Mouse (Mus musculus): ENCODE results near the gene Hydin. TPM values are rescaled to one million over a fixed set of nuclear protein-coding genes. Genes with fewer than 3 reads are reported as not detected.
A peak's percentile ranks its signal among the peaks of the same experiment; 100 is the strongest.

The Hydin gene
- polyA plus RNA-seq, 1 experiment, result not detected

GRCm38 (mm10) chr8:110615730-110616129 is 349.0 kb downstream of the Hydin start:
- Histone ChIP-seq H3K27me3 (replicated peaks) (peaks cover 26% of the 10 kb centered on the region), H3K9me3 (no peaks in the 10 kb centered on the region), H3K4me3 (replicated peaks) (peak overlapping the region; percentile 65), H3K4me1 (peaks cover 33% of the 10 kb centered on the region), H3K36me3 (replicated peaks; ENCODE audit: low read length) (peaks cover 3% of the 10 kb centered on the region)
- 0 out of 2 replicates have a peak, but pooled peaks have one; percentile 6 for TF ChIP-seq FLI1 (IDR thresholded peaks at IDR 0.05; ENCODE audit: low read length)
- TF ChIP-seq GATA1 (IDR thresholded peaks at IDR 0.05; ENCODE audit: borderline replicate concordance, low read length), result no peak

- H3K9me3 ChIP-seq, result no peaks in the 10 kb centered on the region
- no peak for TF ChIP-seq FLI1 (IDR thresholded peaks at IDR 0.05; ENCODE audit: low read length)
- TF ChIP-seq GATA1 (IDR thresholded peaks at IDR 0.05; ENCODE audit: borderline replicate concordance, low read length), result no peak
- H3K36me3 ChIP-seq (replicated peaks; ENCODE audit: low read length), result peaks cover 9% of the 10 kb centered on the region
- H3K4me1 ChIP-seq, result peaks cover 50% of the 10 kb centered on the region
- peaks cover 19% of the 10 kb centered on the region for H3K27me3 ChIP-seq (replicated peaks)
- H3K4me3 ChIP-seq (replicated peaks), result peak overlapping the region; percentile 99
These were observed 351.1 kb downstream of the Hydin start for GRCm38 (mm10) chr8:110617801-110618358.

GRCm38 (mm10) chr8:110618391-110619207 is 351.8 kb downstream of the Hydin start, which contains the start of gene Vac14:
Gene Vac14 (plus strand): TSS chr8:110618585.
- Histone ChIP-seq H3K27me3 (replicated peaks) (peaks cover 15% of the 10 kb centered on the region), H3K36me3 (replicated peaks; ENCODE audit: low read length) (peaks cover 9% of the 10 kb centered on the region), H3K4me3 (replicated peaks) (peak within 1 kb of the TSS; percentile 99), H3K9me3 (no peaks in the 10 kb centered on the region), H3K4me1 (peaks cover 58% of the 10 kb centered on the region)
- no peak for TF ChIP-seq FLI1 (IDR thresholded peaks at IDR 0.05; ENCODE audit: low read length)
- no peak for TF ChIP-seq GATA1 (IDR thresholded peaks at IDR 0.05; ENCODE audit: borderline replicate concordance, low read length)

- peaks cover 64% of the 10 kb centered on the region for H3K4me1 ChIP-seq
- H3K9me3 ChIP-seq, result no peaks in the 10 kb centered on the region
- peaks cover 14% of the 10 kb centered on the region for H3K27me3 ChIP-seq (replicated peaks)
- no peak for TF ChIP-seq GATA1 (IDR thresholded peaks at IDR 0.05; ENCODE audit: borderline replicate concordance, low read length)
- no peak for TF ChIP-seq FLI1 (IDR thresholded peaks at IDR 0.05; ENCODE audit: low read length)
- H3K4me3 ChIP-seq (replicated peaks), result peak overlapping the region; percentile 99
- peaks cover 9% of the 10 kb centered on the region for H3K36me3 ChIP-seq (replicated peaks; ENCODE audit: low read length)
These were observed 352.4 kb downstream of the Hydin start for GRCm38 (mm10) chr8:110619208-110619574.

- TF ChIP-seq FLI1 (IDR thresholded peaks at IDR 0.05; ENCODE audit: low read length), result no peak
- TF ChIP-seq GATA1 (IDR thresholded peaks at IDR 0.05; ENCODE audit: borderline replicate concordance, low read length), result no peak
- no peaks in the 10 kb centered on the region for H3K9me3 ChIP-seq
- H3K27me3 ChIP-seq (replicated peaks), result peaks cover 12% of the 10 kb centered on the region
- H3K36me3 ChIP-seq (replicated peaks; ENCODE audit: low read length), result peaks cover 9% of the 10 kb centered on the region
- H3K4me3 ChIP-seq (replicated peaks), result peak overlapping the region; percentile 99
- H3K4me1 ChIP-seq, result peaks cover 65% of the 10 kb centered on the region
These were observed 353.1 kb downstream of the Hydin start for GRCm38 (mm10) chr8:110619919-110620318.

GRCm38 (mm10) chr8:110626431-110626830 is 359.7 kb downstream of the Hydin start:
- Histone ChIP-seq H3K9me3 (no peaks in the 10 kb centered on the region), H3K4me3 (replicated peaks) (no peak overlapping the region), H3K36me3 (replicated peaks; ENCODE audit: low read length) (peaks cover 24% of the 10 kb centered on the region), H3K4me1 (peaks cover 80% of the 10 kb centered on the region), H3K27me3 (replicated peaks) (no peaks in the 10 kb centered on the region)
- TF ChIP-seq GATA1 (IDR thresholded peaks at IDR 0.05; ENCODE audit: borderline replicate concordance, low read length) (no peak), FLI1 (IDR thresholded peaks at IDR 0.05; ENCODE audit: low read length) (no peak)

GRCm38 (mm10) chr8:110629245-110630063 is 362.7 kb downstream of the Hydin start:
- H3K36me3 ChIP-seq (replicated peaks; ENCODE audit: low read length), result peaks cover 50% of the 10 kb centered on the region
- no peak for TF ChIP-seq GATA1 (IDR thresholded peaks at IDR 0.05; ENCODE audit: borderline replicate concordance, low read length)
- no peak for TF ChIP-seq FLI1 (IDR thresholded peaks at IDR 0.05; ENCODE audit: low read length)
- no peaks in the 10 kb centered on the region for H3K27me3 ChIP-seq (replicated peaks)
- H3K4me3 ChIP-seq (replicated peaks), result no peak overlapping the region
- H3K4me1 ChIP-seq, result peaks cover 57% of the 10 kb centered on the region
- H3K9me3 ChIP-seq, result no peaks in the 10 kb centered on the region

- Histone ChIP-seq H3K9me3 (no peaks in the 10 kb centered on the region), H3K36me3 (replicated peaks; ENCODE audit: low read length) (peaks cover 57% of the 10 kb centered on the region), H3K27me3 (replicated peaks) (no peaks in the 10 kb centered on the region), H3K4me1 (peaks cover 57% of the 10 kb centered on the region), H3K4me3 (replicated peaks) (peak overlapping the region; percentile 12)
- TF ChIP-seq GATA1 (IDR thresholded peaks at IDR 0.05; ENCODE audit: borderline replicate concordance, low read length) (no peak), FLI1 (IDR thresholded peaks at IDR 0.05; ENCODE audit: low read length) (no peak)
These were observed 363.3 kb downstream of the Hydin start for GRCm38 (mm10) chr8:110630079-110630478.

- Histone ChIP-seq H3K36me3 (replicated peaks; ENCODE audit: low read length) (peaks cover 62% of the 10 kb centered on the region), H3K4me3 (replicated peaks) (peak overlapping the region; percentile 26), H3K27me3 (replicated peaks) (no peaks in the 10 kb centered on the region), H3K9me3 (no peaks in the 10 kb centered on the region), H3K4me1 (peaks cover 56% of the 10 kb centered on the region)
- no peak for TF ChIP-seq FLI1 (IDR thresholded peaks at IDR 0.05; ENCODE audit: low read length)
- no peak for TF ChIP-seq GATA1 (IDR thresholded peaks at IDR 0.05; ENCODE audit: borderline replicate concordance, low read length)
These were observed 363.8 kb downstream of the Hydin start for GRCm38 (mm10) chr8:110630571-110631071.
